Mouse (Mus musculus) heart, embryonic 16.5 days (tissue): Measurements from ENCODE around the gene Dync1li1. TPM values are rescaled to one million over a fixed set of nuclear protein-coding genes. Genes with fewer than 3 reads are reported as not detected.
"Not testable (repeated sequence)": the region's sequence is repeated elsewhere in the genome, so short reads cannot be mapped to it uniquely, and the experiment has no call there.

ENCODE experiments used
- ATAC-seq: fragments of 200-750 bp; cut with Nextera tagmentation; replicated peaks from 2 replicates; pipeline ENCODE4 v1.8.0; 2017; ENCODE audit warnings: moderate number of reproducible peaks; ENCODE audit not compliant: insufficient read depth, low FRiP score; ENCODE audit errors: extremely low read depth
- H3K27ac ChIP-seq: fragments of 300-500 bp; sonication (generic); 2 replicates; pipeline ENCODE4 v1.5.1; 2014; ENCODE audit warnings: mild to moderate bottlenecking, low read length, control low read depth, moderate library complexity
- H3K27me3 ChIP-seq: fragments of 300-500 bp; sonication (generic); 2 replicates; pipeline ENCODE4 v1.6.1; 2014; ENCODE audit warnings: low read length, mixed read lengths; ENCODE audit not compliant: control insufficient read depth, insufficient read depth
- H3K36me3 ChIP-seq: fragments of 300-500 bp; sonication (generic); 2 replicates; pipeline ENCODE4 v1.6.1; 2014; ENCODE audit not compliant: control insufficient read depth, insufficient read depth
- H3K4me1 ChIP-seq: fragments of 300-500 bp; sonication (generic); 2 replicates; pipeline ENCODE4 v1.6.1; 2014; ENCODE audit warnings: low read length, mixed read lengths; ENCODE audit not compliant: control insufficient read depth, insufficient read depth
- H3K4me2 ChIP-seq: fragments of 300-500 bp; sonication (generic); 2 replicates; pipeline ENCODE4 v1.6.1; 2014; ENCODE audit warnings: low read depth, mild to moderate bottlenecking, control low read depth, low read length
- H3K4me3 ChIP-seq: fragments of 300-500 bp; sonication (generic); 2 replicates; pipeline ENCODE4 v1.5.1; 2014; ENCODE audit warnings: mild to moderate bottlenecking, control low read depth, low read length
- H3K9ac ChIP-seq: fragments of 300-500 bp; sonication (generic); 2 replicates; pipeline ENCODE4 v1.6.1; 2014; ENCODE audit warnings: low read length, control low read depth
- H3K9me3 ChIP-seq: fragments of 300-500 bp; sonication (generic); replicated peaks from 2 replicates; pipeline ENCODE4 v1.6.1; 2016; ENCODE audit warnings: low read length; ENCODE audit not compliant: control insufficient read depth
- WGBS: fragments of 180-500 bp; shearing (Covaris S2); extraction: QIAGEN DNeasy Blood & Tissue Kit; methylation state at CpG from one replicate; pipeline ENCODE4 v1.1.7; 2014; 5-methylcytosine and 5-hydroxymethylcytosine counted together
- polyA plus RNA-seq: library from polyadenylated mRNA; unstranded; fragments of >200 nt; fragmentation: Nextera tagmentation; extraction: Ambion mirVana; gene quantifications from 2 replicates; pipeline ENCODE4 v1.2.1, GENCODE M21; 2015

The Dync1li1 gene
- polyA plus RNA-seq, 1 experiment from 2014 or later = 76.0 TPM

DNA sequence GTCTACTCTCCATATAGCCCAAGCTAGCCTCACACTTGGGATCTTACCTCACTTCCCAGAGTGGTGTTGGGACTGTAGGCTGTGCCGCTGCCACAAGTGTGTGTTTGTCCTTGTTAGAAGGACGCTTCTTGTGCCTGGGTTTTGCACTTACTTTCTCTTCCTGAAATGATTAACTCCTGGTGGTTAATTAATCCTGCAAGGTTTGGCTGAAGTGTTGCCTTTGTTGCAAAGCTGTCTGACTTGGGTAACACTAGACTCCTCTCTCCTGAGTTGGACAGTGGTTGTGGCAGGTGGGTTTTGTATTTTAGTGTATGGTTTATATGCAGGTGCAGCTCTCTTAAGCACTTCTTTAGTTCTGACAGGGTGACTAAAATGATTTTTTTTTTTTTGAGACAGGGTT, 12.4 kb downstream of the Dync1li1 start:
- no peak overlapping the region for H3K27ac ChIP-seq
- 58% methylated on average over 2 of the region's 2 CpGs for WGBS

GRCm38 (mm10) chr9:114701921-114702320, 13.3 kb downstream of the Dync1li1 start:
- H3K27me3 ChIP-seq = no peaks in the 10 kb centered on the region
- no peak overlapping the region for H3K4me3 ChIP-seq
- ATAC-seq = no peak
- WGBS = 80% methylated on average over 4 of the region's 4 CpGs
- no peak overlapping the region for H3K27ac ChIP-seq
- peaks cover 6% of the 10 kb centered on the region; the same call in 1 of the 2 replicates for H3K4me1 ChIP-seq
- H3K9ac ChIP-seq = no peak overlapping the region
- H3K4me2 ChIP-seq = no peak overlapping the region
- H3K36me3 ChIP-seq = peaks cover 20% of the 10 kb centered on the region
- no peaks in the 10 kb centered on the region; the same call in 1 of the 2 replicates for H3K9me3 ChIP-seq

More for the DNA sequence above, 12.4 kb downstream of the Dync1li1 start:
- ATAC-seq = no peak
- Histone ChIP-seq H3K9me3 (no peaks in the 10 kb centered on the region; the same call in 1 of the 2 replicates), H3K4me3 (no peak overlapping the region), H3K4me1 (peaks cover 6% of the 10 kb centered on the region; the same call in 1 of the 2 replicates), H3K36me3 (peaks cover 18% of the 10 kb centered on the region), H3K9ac (no peak overlapping the region), H3K27me3 (no peaks in the 10 kb centered on the region), H3K4me2 (no peak overlapping the region)

GRCm38 (mm10) chr9:114707805-114708204, 19.2 kb downstream of the Dync1li1 start:
- no peak overlapping the region for H3K9ac ChIP-seq
- WGBS = 56% methylated on average over 4 of the region's 4 CpGs
- H3K9me3 ChIP-seq = no peaks in the 10 kb centered on the region; the same call in 1 of the 2 replicates
- H3K36me3 ChIP-seq = peaks cover 44% of the 10 kb centered on the region
- no peak overlapping the region for H3K27ac ChIP-seq
- H3K4me1 ChIP-seq = peaks cover 8% of the 10 kb centered on the region
- no peak for ATAC-seq
- H3K4me3 ChIP-seq = no peak overlapping the region
- H3K27me3 ChIP-seq = no peaks in the 10 kb centered on the region
- no peak overlapping the region for H3K4me2 ChIP-seq

- no peak for ATAC-seq
- H3K36me3 ChIP-seq = peaks cover 57% of the 10 kb centered on the region
- WGBS = 70% methylated on average over 7 of the region's 7 CpGs
Measured at GRCm38 (mm10) chr9:114710345-114710744, 21.8 kb downstream of the Dync1li1 start.

GRCm38 (mm10) chr9:114713481-114713880, 24.9 kb downstream of the Dync1li1 start:
- H3K9me3 ChIP-seq = no peaks in the 10 kb centered on the region
- H3K4me3 ChIP-seq = no peak overlapping the region
- peaks cover 62% of the 10 kb centered on the region for H3K36me3 ChIP-seq
- no peaks in the 10 kb centered on the region for H3K4me1 ChIP-seq
- ATAC-seq = no peak
- no peaks in the 10 kb centered on the region for H3K27me3 ChIP-seq
- no peak overlapping the region for H3K4me2 ChIP-seq
- 94% methylated on average over 7 of the region's 7 CpGs for WGBS
- no peak overlapping the region for H3K9ac ChIP-seq
- H3K27ac ChIP-seq = no peak overlapping the region

More at GRCm38 (mm10) chr9:114710345-114710744, 21.8 kb downstream of the Dync1li1 start:
- Histone ChIP-seq H3K27ac (no peak overlapping the region), H3K9ac (no peak overlapping the region), H3K27me3 (no peaks in the 10 kb centered on the region), H3K4me2 (no peak overlapping the region), H3K4me1 (peaks cover 5% of the 10 kb centered on the region), H3K9me3 (no peaks in the 10 kb centered on the region; the same call in 1 of the 2 replicates), H3K4me3 (no peak overlapping the region)

- no peaks in the 10 kb centered on the region for H3K9me3 ChIP-seq
- peaks cover 69% of the 10 kb centered on the region for H3K36me3 ChIP-seq
- H3K27me3 ChIP-seq = no peaks in the 10 kb centered on the region
- no peak overlapping the region for H3K4me2 ChIP-seq
- 79% methylated on average over 18 of the region's 18 CpGs for WGBS
- H3K4me3 ChIP-seq = no peak overlapping the region
- H3K4me1 ChIP-seq = no peaks in the 10 kb centered on the region
- no peak overlapping the region for H3K27ac ChIP-seq
- ATAC-seq = no peak
- no peak overlapping the region for H3K9ac ChIP-seq
Measured at GRCm38 (mm10) chr9:114716677-114717331, 28.2 kb downstream of the Dync1li1 start.

- H3K9me3 ChIP-seq = no peaks in the 10 kb centered on the region
- no peak overlapping the region for H3K9ac ChIP-seq
- 7% methylated on average over 3 of the region's 3 CpGs for WGBS
- no peak overlapping the region for H3K4me3 ChIP-seq
- peaks cover 24% of the 10 kb centered on the region for H3K36me3 ChIP-seq
- no peak overlapping the region for H3K27ac ChIP-seq
- H3K4me2 ChIP-seq = no peak overlapping the region
- no peak for ATAC-seq
- peaks cover 7% of the 10 kb centered on the region for H3K4me1 ChIP-seq
- H3K27me3 ChIP-seq = no peaks in the 10 kb centered on the region
Measured at GRCm38 (mm10) chr9:114727315-114727714, 38.7 kb downstream of the Dync1li1 start.

DNA sequence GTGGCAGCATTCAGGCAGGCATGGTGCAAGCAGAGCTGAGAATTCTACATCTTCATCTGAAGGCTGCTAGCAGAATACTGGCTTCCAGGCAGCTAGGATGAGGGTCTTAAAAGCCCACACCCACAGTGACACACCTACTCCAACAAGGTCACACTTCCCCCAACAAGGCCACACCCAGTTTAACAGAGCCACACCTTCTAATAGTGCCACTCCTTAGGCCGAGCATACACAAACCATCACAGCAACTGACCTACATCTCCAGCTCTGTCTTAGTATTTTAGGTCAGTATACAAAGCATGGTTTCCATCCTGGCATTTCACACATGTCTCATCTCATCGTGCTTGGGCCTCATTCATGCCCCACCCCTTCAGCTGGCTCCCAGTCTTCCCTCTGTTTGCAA, 39.8 kb downstream of the Dync1li1 start:
- not testable (repeated sequence) for H3K27me3 ChIP-seq, H3K9ac ChIP-seq, H3K4me3 ChIP-seq, H3K4me2 ChIP-seq, H3K27ac ChIP-seq, ATAC-seq, H3K9me3 ChIP-seq
- peaks cover 17% of the 10 kb centered on the region for H3K4me1 ChIP-seq
- peaks cover 13% of the 10 kb centered on the region for H3K36me3 ChIP-seq
- 42% methylated on average over 2 of the region's 2 CpGs for WGBS

GRCm38 (mm10) chr9:114729911-114730805, 41.6 kb downstream of the Dync1li1 start:
- Histone ChIP-seq H3K27me3 (no peaks in the 10 kb centered on the region), H3K36me3 (peaks cover 4% of the 10 kb centered on the region; the same call in 1 of the 2 replicates), H3K4me1 (peaks cover 30% of the 10 kb centered on the region), H3K9me3 (no peaks in the 10 kb centered on the region), H3K27ac (peak overlapping the region; percentile 10; the same call in 1 of the 2 replicates), H3K9ac (peak overlapping the region; percentile 51), H3K4me3 (peak overlapping the region; percentile 97), H3K4me2 (peak overlapping the region; percentile 88)
- ATAC-seq = no peak
- 27% methylated on average over 25 of the region's 30 CpGs for WGBS
